Mouse (Mus musculus) frontal cortex, postnatal 36 days (tissue): ENCODE results near the gene Ttyh3.

ENCODE experiments used
- DNase-seq, 2 experiments: peaks; one replicate each; pipeline ENCODE4 v3.0.0; 2022; ENCODE audit warnings: low spot score in 2 of 2

The Ttyh3 gene

GRCm38 (mm10) chr5:140609511-140610272 is 39.1 kb downstream of the Ttyh3 start:
- DNase-seq = no peak

GRCm38 (mm10) chr5:140608634-140609015 is 40.2 kb downstream of the Ttyh3 start:
- no peak for DNase-seq

GRCm38 (mm10) chr5:140607836-140608633 is 40.8 kb downstream of the Ttyh3 start:
- no peak for DNase-seq

DNA sequence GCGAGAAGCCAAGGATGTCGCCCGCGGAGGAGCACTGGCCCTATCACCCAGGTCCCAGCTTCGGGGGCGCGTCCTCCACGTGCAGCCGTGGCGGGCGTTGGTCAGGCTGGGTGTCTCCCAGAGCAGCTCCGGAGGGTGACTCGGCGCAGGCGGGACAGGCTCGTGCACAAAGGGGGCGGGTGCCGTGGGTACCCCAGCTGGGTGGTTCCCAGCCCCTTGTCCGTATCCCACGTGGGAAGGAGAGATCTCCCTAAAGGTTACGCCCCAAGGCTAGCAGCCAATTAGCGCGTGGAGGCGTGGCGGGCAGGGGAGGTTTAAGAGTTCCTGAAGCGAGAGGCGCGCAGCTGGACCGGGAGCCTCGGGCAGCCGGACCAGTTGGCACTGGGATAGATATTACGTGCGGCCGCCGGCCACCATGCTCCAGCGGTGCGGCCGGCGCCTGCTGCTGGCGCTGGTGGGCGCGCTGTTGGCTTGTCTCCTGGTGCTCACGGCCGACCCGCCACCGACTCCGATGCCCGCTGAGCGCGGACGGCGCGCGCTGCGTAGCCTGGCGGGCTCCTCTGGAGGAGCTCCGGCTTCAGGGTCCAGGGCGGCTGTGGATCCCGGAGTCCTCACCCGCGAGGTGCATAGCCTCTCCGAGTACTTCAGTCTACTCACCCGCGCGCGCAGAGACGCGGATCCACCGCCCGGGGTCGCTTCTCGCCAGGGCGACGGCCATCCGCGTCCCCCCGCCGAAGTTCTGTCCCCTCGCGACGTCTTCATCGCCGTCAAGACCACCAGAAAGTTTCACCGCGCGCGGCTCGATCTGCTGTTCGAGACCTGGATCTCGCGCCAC is 41.6 kb downstream of the Ttyh3 start, which contains the start of gene Lfng:
Lfng (plus strand) TSS at position 320 of the 835 bp plus-strand sequence.
- peak; percentile 72 to 77 for DNase-seq

GRCm38 (mm10) chr5:140606386-140606785 is 42.4 kb downstream of the Ttyh3 start:
- no peak for DNase-seq

DNA sequence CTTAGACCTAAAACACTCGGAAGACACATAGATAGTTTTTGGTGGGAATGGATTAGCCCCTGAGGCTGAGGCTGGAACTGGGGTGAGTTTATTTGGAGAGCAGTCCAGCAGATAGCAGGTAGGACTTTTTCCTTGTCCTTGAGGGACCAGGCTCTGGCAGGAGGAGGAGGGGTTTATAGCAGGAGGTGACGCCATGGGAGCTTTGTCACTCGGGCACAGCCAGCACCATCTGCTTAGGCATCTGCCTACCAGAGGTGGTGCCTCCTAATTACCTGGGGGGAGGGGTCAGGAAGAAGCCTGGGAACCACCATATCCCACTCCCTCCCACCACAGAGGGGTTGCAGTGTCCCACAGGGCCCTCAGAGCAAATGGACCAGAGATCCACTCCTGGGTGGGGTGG is 43.6 kb downstream of the Ttyh3 start:
- DNase-seq = no peak

- no peak for DNase-seq
Observed at GRCm38 (mm10) chr5:140604386-140604785, 44.4 kb downstream of the Ttyh3 start.

DNA sequence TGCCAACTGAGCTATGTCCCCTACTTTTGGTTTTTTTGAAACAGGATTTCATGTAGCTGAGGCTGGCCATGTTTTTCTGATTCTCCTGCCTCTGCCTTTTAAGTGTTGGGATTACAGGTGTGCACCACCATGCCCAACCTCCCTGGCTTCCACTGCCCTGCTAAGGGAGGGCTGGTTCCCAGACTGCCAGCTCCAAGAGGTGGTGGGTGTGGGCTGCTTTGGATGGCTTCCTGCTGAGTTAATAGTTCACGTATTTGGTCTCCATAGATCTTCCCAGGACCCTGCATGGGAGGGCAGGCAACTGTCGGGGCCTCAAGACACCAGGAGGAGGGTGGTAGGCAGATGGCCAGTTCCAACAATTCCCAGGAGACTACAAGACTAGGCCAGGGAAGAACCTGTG is 46.3 kb downstream of the Ttyh3 start:
- DNase-seq = no peak

- DNase-seq = no peak
Observed at GRCm38 (mm10) chr5:140601712-140602111, 47.1 kb downstream of the Ttyh3 start.

- no peak for DNase-seq
Observed at GRCm38 (mm10) chr5:140599939-140600338, 48.9 kb downstream of the Ttyh3 start.

DNA sequence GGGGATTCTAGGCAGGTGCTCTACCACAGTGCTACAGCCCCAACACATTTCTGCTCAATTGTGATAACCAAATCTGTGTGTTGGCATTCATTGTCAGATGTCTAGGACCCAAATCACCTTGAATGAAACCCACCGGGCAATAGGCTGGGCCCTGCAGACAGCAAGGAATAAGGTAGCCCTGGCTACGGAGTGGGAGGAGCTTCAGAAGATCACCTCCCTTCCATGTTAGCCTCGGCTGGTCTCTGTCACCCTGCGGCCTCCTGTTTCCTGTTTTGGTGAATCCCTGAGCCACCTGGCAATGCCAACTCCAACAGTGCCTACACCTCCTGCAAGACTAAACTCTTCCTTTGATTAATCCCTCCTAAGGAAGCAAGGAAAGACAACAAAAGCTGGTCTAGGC is 51.0 kb downstream of the Ttyh3 start:
- no peak for DNase-seq

GRCm38 (mm10) chr5:140596927-140597588 is 51.8 kb downstream of the Ttyh3 start:
- no peak for DNase-seq

DNA sequence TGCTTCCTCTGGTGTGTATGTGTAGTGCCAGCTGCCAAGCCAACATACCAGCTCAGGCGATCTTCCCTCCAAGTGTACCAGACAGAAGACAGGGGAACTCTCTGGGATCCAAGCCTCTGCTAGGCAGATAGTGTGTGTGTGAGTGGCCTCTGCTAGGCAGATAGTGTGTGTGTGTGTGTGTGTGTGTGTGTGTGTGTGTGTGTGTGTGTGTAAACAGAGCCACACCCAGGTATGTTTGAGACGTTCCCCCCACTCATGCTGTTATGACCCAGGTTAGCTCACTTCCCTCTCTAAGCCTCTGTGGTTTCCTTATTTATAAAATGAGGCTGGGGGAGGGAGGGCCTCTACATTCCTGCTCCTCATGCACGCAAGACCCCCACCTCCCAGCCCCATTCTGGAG is 52.4 kb downstream of the Ttyh3 start:
- no peak for DNase-seq

- DNase-seq = no peak
Observed at GRCm38 (mm10) chr5:140594846-140595245, 54.0 kb downstream of the Ttyh3 start.

DNA sequence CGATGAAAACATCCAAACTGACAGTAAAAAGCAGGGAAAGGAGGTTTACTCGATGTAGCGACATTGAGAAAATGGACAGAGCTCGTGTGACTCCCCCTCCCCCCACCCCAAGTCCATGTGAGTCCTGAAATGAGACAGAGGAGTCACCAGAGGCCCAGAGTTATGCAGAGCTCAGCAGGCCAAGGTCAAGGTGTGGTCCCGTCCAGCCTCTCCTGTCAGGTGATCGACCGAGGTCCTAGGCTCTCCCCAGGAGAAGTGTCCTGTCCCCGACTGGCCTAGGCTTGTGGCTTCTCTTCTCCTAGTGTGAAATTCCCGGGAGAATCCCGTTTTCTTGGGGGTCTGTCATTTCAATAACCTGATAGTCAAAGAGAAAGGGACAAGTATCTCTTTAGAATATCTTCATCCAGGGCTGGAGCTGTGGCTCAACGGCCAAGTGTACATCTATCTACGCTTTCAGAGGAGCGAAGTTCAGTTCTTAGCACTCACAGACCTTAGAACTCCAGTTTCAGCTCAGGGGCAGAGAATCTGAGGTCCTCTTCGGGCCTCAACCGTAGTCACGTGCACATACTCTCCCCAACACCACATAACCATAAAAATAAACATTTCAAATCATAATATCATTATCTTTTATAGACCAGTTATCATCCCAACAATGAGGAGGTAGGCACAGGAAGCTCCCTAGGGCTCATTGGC is 59.6 kb downstream of the Ttyh3 start:
- DNase-seq = no peak

DNA sequence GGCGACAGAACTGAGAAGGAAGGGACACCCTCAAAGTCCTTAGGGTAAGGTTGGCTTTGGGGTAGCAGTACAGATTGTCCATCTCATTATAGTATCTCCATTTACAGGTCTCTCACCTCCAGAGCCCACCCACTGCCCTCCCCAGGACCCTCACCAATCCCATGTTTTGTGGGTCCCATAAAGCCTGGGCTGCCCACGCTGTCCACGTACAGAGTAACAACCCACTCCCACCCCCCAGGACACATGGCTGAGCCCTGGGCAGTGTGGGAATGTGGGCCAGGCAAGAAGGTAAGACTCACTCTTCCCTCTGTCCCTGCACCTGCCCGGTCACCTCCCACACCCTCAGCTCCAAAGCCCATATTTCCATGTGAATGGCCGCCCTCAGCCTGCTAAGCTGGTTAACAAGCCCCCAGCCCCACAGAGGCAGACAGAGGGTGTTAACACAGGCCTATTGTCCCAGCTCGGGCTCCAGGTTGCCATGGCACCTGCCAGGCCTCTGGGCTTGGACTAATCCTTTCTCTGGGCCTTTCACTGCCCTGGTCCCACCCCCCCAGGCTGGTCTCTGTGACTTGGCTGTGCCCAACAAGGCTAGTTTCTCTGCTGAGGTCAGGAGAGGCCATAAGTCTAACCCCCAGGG is 65.0 kb downstream of the Ttyh3 start:
- DNase-seq = no peak

- no peak for DNase-seq
Observed at GRCm38 (mm10) chr5:140582995-140583731, 65.7 kb downstream of the Ttyh3 start.

DNA sequence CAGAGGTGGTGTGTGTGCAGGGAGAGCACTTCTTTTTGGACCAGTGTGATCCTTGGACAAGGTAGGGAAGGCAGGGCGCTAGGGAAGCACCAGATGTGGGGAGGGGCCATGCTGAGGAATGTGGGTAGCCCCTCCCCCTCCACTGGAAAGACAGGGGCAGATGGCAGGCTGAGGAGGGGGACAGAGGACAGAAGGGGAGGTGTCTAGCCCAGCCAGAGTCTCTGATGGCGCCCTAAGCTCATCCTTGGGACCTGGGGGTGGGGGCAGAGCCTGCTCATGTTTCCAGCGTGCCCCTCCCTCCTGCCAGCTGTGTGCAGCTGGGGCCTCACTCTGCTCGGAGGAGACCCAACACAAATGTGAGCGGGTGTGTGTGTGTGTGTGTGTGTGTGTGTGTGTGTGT is 67.3 kb downstream of the Ttyh3 start:
- DNase-seq = no peak

DNA sequence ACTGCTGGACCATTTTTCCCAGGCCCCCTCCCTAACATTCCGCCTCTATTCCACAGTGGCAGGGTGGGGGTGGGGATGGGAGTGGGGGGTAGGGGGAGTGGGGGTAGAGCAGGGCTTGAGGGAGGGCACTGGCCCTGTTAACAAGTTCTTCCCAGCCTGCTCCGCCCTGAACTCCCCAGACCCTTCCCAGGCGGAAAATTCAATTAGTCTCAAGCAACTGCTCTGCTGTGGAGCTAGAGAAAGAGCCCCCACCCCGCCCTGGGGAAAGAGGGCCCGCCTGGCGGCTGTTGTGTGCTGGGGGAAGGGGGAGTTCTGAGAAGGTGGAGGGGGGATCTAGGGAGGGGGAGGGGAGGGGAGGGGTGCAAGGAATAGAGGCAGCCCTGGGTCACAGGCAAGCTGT is 69.1 kb downstream of the Ttyh3 start:
- no peak for DNase-seq

DNA sequence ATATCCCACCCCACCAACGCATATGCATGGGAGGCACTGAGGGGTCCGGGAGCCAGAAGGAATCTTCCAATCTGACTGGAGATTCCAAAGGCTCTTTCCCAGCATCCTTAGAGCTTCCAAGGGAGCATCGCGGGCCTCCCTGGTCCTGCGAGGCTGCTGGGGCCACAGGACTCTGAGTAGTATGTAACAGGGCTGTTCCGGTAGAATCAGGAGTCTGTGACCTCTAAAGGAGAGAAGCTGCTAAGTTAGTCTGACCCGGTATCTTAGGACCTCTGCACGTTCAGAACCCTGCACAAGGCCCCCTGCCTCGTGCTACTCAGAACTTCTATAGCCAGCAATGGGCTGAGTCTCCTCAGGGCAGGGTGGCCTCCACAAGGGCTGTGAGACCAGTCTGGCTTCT is 69.6 kb downstream of the Ttyh3 start:
- no peak for DNase-seq
